Mouse (Mus musculus) brain, adult 2 months (tissue): Measurements from ENCODE around the gene Olfr354.

ENCODE experiments used
- DNase-seq: peaks from one replicate; pipeline ENCODE4 v3.0.0; 2011; ENCODE audit warnings: low read depth, low spot score

Gene Olfr354

DNA sequence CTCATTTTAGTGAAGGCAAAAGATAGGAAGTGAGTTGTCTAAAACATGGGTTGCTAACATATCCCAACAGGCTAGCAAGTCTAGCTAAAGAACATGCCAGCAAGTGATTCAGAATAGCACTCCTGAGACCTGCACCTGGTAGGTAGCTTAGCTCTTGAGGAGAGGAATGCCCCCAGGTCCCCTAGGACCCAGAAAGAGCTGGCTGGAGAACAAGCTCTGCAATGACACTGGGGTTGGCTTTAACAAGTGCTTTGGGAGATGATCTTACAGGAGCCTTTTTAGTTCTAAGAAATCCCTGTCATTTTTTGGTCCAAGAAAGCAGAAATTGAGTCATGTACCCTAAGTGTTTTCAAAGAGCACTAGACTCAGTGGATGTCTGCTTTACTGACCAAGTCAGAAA is at the start of gene Olfr354:
Gene Olfr354 (plus strand): TSS at position 301 of the 400 bp plus-strand sequence.
- DNase-seq: no peak

- no peak for DNase-seq
These were observed 42.9 kb upstream of the Olfr354 start, which contains the start of gene Olfr351 for GRCm38 (mm10) chr2:36862560-36862959. Gene Olfr351, minus strand, starts transcription at chr2:36862660.

GRCm38 (mm10) chr2:36868160-36868559 is 37.3 kb upstream of the Olfr354 start, which contains the start of gene Olfr352:
Gene Olfr352, plus strand, starts transcription at chr2:36868460.
- no peak for DNase-seq

DNA sequence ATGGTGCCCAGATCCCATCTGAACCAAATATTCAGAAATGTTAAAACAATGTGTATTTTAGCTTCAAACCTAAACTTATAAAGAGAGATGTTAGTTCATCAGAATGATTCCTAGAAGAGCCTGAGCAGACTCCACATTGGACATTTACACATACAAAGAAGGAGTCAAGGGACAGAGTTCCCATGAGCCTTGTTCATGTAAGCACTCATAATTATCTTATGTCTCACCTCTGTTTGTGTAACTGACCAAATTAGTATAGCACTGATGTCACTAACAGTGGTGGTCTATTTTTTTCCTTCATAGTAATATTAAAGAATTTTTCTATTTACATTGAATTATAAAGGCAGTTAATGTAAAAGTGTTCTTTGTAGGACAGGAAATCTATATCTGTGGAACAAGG is 12.6 kb upstream of the Olfr354 start, which contains the start of gene Olfr353:
Gene Olfr353 (minus strand): TSS at position 101 of the 400 bp plus-strand sequence.
- DNase-seq: no peak

DNA sequence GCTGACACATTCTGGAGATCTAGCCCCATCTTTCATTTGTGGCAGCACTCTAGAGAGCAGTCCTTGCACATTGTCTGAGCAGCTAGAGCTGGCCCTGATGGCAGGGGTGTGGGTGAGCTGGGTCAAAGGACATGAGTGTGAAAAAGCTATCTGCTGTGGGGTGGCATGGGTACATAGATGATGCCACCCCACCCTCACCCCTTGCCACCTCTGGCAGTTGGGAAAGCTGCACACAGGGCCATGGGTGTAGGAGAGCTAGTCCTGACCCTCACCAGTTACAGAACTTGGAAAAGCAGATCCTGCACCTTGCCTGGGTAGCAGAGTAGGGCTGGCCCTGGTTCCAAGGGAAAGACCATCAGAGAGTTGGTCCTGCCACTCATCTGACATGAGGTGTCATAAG is 8.4 kb upstream of the Olfr354 start:
- DNase-seq: no peak

- DNase-seq: no peak
These were observed 23.3 kb downstream of the Olfr354 start, which contains the start of gene Olfr355 for GRCm38 (mm10) chr2:36928797-36929196. Gene Olfr355, minus strand, starts transcription at chr2:36928897.

DNA sequence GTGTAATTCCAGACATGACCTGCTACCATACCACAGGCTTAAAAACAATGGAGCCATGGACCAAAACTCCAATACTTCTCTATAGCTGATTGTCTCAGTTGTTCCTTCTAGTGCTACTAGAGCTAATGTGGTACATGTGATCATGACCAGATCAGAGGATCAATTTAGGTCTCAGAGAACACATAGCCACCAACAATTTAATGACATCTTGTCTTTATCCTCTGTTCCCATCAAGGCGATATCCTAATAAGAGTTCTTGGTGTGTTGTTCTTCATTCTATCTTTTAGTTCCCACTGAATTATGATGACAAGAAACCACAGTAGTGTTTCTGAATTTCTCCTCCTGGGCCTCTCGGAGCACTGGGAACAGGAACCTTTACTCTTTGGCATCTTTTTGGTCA is 31.3 kb downstream of the Olfr354 start, which contains the start of gene Olfr356:
Gene Olfr356 (plus strand): TSS at position 301 of the 400 bp plus-strand sequence.
- no peak for DNase-seq
